Mouse (Mus musculus): ENCODE data around the gene Cdhr5. TPM values are rescaled to one million over a fixed set of nuclear protein-coding genes. Genes with fewer than 3 reads are reported as not detected.

The Cdhr5 gene
- polyA plus RNA-seq, 1 experiment from 2014 or later, result not detected

DNA sequence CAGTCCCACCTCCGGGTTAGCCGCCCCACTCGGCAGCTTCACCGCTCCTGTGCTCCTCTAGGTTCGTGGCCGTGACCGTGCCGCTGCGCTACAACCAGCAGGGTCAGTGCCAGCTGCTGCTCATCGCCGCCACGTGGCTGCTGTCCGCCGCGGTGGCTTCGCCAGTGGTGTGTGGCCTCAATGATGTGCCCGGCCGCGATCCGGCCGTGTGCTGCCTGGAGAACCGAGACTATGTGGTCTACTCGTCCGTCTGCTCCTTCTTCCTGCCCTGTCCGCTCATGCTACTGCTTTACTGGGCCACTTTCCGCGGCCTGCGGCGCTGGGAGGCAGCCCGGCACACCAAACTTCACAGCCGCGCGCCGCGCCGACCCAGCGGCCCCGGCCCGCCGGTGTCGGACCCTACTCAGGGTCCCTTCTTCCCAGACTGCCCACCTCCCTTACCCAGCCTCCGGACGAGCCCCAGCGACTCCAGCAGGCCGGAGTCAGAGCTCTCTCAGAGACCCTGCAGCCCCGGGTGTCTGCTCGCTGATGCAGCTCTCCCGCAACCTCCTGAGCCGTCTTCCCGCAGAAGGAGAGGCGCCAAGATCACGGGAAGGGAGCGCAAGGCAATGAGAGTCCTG is 17.4 kb upstream of the Cdhr5 start:
- peaks cover 26% of the 10 kb centered on the region for H3K36me3 ChIP-seq (replicated peaks)
- peaks cover 34% of the 10 kb centered on the region for H3K4me1 ChIP-seq
- under 1% methylated on average over 53 of the region's 53 CpGs for WGBS
- DNase-seq (ENCODE audit: extremely low spot score, low spot score), result peak; percentile 59
- peak overlapping the region; percentile 48 for H3K4me3 ChIP-seq
- H3K27me3 ChIP-seq (ENCODE audit: poor library complexity, severe bottlenecking), result peaks cover 78% of the 10 kb centered on the region
- peak overlapping the region; percentile 6; the same call in 1 of the 2 replicates for H3K27ac ChIP-seq
- H3K9me3 ChIP-seq, result no peaks in the 10 kb centered on the region

DNA sequence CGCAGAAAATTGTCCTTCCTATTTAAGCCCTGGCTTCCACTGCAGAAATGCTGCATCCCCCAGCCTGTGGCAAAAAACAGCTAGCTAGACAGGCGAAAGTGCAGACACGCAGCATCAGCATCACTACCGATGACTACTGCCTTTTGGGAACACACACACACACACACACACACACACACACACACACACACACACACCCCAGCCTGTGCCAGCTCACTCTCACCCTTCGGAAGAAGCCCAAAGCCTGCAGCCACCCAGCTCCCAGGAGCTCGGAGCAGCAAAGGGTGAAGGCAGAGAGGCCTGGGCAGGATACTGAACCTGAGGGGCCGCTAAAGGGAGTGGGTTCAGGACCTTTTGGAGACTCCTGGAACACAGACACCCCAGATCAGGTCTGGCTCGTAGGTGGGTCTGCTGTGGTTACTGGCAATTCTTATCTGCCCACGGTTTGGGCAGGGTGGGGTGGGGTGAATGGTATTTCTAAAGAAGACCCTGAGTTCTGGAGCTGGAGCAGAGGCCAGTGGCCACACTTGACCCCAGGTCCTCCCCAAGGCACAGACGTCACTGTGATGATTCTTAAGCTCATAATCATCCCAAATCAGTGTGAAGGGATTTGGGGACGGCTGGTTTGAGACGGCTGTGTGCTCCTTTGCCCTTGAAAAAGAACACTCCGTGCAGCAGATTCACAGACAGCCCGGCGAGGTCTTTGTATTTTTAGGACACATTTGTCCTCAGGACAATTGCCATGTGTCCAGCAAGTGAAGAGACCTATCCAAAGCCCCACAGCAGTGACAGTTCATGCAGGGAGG is 16.2 kb upstream of the Cdhr5 start:
- Histone ChIP-seq H3K4me1 (peaks cover 34% of the 10 kb centered on the region), H3K27me3 (ENCODE audit: poor library complexity, severe bottlenecking) (peaks cover 83% of the 10 kb centered on the region), H3K4me3 (peak overlapping the region; percentile 57), H3K27ac (no peak overlapping the region), H3K36me3 (replicated peaks) (peaks cover 17% of the 10 kb centered on the region), H3K9me3 (no peaks in the 10 kb centered on the region)
- DNase-seq (ENCODE audit: extremely low spot score, low spot score), result peak; percentile 38
- 29% methylated on average over 15 of the region's 15 CpGs for WGBS

DNA sequence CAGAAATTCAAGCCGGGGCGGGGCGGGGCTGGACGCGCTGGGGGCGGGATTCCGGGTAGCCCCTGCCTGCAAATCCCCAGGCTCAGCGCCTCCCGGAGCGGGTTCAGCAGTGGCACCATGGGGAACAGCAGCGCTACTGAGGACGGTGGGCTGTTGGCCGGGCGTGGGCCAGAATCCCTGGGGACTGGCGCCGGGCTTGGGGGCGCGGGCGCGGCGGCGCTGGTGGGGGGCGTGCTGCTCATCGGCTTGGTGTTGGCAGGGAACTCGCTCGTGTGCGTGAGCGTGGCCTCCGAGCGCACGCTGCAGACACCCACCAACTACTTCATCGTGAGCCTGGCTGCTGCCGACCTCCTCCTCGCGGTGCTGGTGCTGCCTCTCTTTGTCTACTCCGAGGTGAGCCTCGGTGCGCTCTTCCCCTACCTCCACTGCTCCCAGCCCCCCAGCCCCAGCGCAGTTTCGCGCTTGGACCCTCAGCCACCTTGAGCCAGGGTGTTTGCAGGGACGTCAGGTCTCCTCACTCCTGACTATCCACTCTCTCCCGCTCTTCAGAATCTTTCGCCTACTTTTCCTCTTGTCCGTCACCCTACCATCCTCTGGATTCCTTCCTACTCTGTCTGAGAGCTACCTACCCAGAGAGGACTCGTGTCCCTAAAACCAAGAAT is 15.5 kb upstream of the Cdhr5 start, which contains the start of gene Drd4:
Drd4 (plus strand) TSS at position 86 of the 662 bp plus-strand sequence.
- Histone ChIP-seq H3K9me3 (no peaks in the 10 kb centered on the region), H3K27ac (peak within 1 kb of the TSS; percentile 72), H3K36me3 (replicated peaks) (peaks cover 9% of the 10 kb centered on the region), H3K4me1 (peaks cover 34% of the 10 kb centered on the region), H3K4me3 (peak within 1 kb of the TSS; percentile 57), H3K27me3 (ENCODE audit: poor library complexity, severe bottlenecking) (peaks cover 83% of the 10 kb centered on the region)
- under 1% methylated on average over 46 of the region's 46 CpGs for WGBS
- DNase-seq (ENCODE audit: extremely low spot score, low spot score), result peak; percentile 62

DNA sequence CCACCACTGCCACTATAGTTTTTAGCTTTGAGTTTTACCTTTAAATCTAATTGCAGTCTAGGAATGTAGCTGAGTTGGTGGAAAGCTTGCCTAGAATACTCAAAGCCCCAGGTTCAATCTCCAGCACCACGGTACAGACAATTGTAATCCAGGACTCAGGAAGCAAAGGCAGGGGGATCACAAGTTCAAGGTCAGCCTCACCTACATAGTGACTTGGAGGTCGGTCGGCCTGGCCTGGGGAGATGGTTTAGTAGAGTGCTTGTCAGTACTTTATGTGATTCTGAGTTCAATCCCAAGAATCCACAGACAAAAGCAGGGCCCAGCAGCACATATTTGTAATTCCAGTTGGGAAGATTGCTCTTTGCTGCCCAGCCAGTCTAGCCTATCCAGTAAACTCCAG is 11.5 kb upstream of the Cdhr5 start:
- Histone ChIP-seq H3K4me3 (no peak overlapping the region), H3K9me3 (no peaks in the 10 kb centered on the region), H3K27ac (no peak overlapping the region), H3K27me3 (ENCODE audit: poor library complexity, severe bottlenecking) (peaks cover 43% of the 10 kb centered on the region), H3K36me3 (replicated peaks) (no peaks in the 10 kb centered on the region), H3K4me1 (peaks cover 18% of the 10 kb centered on the region)
- no peak for DNase-seq (ENCODE audit: extremely low spot score, low spot score)
- WGBS, result 86% methylated on average over 3 of the region's 3 CpGs

DNA sequence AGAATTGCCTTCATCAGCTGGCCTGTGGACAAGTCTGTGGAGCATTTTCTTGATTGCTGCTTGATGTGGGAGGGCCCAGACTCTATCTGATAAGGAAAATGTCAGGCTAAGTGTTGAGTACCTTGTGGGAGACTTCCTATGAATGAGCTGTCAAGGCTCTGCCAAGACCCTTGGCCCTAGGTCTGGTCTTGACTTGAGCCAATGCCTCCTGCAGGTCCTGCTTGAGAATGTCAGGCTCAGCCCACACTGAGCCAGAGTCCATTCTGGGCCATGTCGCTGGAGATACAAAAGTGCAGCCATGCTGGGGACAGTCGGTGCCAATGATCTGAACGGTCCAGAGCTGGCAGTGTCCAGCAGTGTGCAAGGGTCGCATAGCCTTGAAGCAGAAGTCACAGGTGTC is 6.2 kb upstream of the Cdhr5 start:
- H3K27ac ChIP-seq, result no peak overlapping the region
- no peaks in the 10 kb centered on the region for H3K36me3 ChIP-seq (replicated peaks)
- H3K9me3 ChIP-seq, result no peaks in the 10 kb centered on the region
- H3K27me3 ChIP-seq (ENCODE audit: poor library complexity, severe bottlenecking), result peaks cover 31% of the 10 kb centered on the region
- no peak overlapping the region for H3K4me3 ChIP-seq
- WGBS, result 83% methylated on average over 4 of the region's 4 CpGs
- peaks cover 25% of the 10 kb centered on the region for H3K4me1 ChIP-seq
- no peak for DNase-seq (ENCODE audit: extremely low spot score, low spot score)

DNA sequence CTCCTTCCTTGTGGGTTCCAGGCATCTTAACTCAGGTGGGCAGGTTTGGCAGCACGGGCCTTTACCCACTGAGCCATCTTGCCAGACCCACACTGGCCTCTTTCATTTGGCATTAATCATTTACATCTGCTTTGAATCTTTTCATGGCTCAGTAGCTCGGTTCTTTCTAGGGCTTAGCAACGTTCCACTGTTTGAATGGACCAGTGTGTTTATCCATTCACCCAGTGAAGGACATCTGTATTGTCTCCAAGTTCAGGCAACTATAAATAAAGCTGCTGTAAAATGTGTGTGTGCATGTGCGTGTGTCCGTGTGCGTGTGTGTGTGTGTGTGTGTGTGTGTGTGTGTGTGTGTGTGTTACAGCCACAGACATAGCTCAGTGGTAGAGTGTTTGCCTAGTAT is 4.9 kb upstream of the Cdhr5 start:
- no peak for DNase-seq (ENCODE audit: extremely low spot score, low spot score)
- 67% methylated on average over 6 of the region's 6 CpGs for WGBS
- H3K27ac ChIP-seq, result no peak overlapping the region
- no peak overlapping the region for H3K4me3 ChIP-seq
- peaks cover 44% of the 10 kb centered on the region for H3K27me3 ChIP-seq (ENCODE audit: poor library complexity, severe bottlenecking)
- no peaks in the 10 kb centered on the region for H3K9me3 ChIP-seq
- H3K4me1 ChIP-seq, result peaks cover 33% of the 10 kb centered on the region
- no peaks in the 10 kb centered on the region for H3K36me3 ChIP-seq (replicated peaks)

DNA sequence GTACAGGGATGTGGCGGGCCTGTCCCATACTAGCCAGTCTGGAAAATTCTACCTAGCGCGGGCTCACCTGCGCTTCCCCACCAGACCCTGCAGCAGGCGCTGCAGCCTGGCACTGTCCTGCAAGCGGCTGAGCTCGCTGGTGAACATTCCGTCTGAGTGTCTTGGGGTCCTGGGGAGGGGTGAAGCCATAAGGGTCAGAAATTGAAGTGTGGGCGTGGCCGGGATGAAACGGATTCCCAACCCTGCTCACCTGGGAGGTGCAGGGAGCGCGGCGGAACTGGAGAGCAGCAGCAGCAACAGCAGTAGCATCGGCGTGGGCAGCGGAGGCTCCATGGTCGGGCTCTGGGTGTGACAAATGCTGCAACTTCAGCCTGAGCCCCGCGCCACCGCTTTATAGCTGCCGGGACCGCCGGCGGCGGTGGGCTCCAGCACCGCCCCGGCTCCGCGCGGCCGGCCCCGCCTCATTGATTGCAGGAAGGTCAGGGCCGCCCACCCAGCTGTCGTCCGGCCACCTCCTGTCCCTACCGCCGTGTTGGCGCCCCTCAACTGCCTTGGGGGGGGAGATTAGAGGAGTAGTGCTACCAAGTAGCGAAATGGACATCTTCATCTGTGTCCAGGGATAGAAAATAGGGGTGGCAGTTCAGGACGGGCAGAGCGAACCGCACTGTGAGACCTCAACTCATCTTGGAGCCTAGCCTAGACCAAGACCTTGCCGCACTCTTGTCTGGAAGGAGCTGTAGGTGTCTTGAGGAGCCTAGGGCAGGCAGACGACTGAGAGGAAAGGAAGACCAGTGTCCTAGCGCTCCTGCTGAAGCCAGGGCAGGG is 2.4 kb upstream of the Cdhr5 start, which contains the start of gene Sct:
Sct (minus strand) TSS at position 368 of the 825 bp plus-strand sequence.
- peak; percentile 58 for DNase-seq (ENCODE audit: extremely low spot score, low spot score)
- no peaks in the 10 kb centered on the region for H3K36me3 ChIP-seq (replicated peaks)
- peaks cover 34% of the 10 kb centered on the region for H3K4me1 ChIP-seq
- peak within 1 kb of the TSS; percentile 61 for H3K4me3 ChIP-seq
- H3K27ac ChIP-seq, result peak within 1 kb of the TSS; percentile 65
- H3K27me3 ChIP-seq (ENCODE audit: poor library complexity, severe bottlenecking), result peaks cover 50% of the 10 kb centered on the region
- WGBS, result 1% methylated on average over 46 of the region's 46 CpGs
- no peaks in the 10 kb centered on the region for H3K9me3 ChIP-seq

DNA sequence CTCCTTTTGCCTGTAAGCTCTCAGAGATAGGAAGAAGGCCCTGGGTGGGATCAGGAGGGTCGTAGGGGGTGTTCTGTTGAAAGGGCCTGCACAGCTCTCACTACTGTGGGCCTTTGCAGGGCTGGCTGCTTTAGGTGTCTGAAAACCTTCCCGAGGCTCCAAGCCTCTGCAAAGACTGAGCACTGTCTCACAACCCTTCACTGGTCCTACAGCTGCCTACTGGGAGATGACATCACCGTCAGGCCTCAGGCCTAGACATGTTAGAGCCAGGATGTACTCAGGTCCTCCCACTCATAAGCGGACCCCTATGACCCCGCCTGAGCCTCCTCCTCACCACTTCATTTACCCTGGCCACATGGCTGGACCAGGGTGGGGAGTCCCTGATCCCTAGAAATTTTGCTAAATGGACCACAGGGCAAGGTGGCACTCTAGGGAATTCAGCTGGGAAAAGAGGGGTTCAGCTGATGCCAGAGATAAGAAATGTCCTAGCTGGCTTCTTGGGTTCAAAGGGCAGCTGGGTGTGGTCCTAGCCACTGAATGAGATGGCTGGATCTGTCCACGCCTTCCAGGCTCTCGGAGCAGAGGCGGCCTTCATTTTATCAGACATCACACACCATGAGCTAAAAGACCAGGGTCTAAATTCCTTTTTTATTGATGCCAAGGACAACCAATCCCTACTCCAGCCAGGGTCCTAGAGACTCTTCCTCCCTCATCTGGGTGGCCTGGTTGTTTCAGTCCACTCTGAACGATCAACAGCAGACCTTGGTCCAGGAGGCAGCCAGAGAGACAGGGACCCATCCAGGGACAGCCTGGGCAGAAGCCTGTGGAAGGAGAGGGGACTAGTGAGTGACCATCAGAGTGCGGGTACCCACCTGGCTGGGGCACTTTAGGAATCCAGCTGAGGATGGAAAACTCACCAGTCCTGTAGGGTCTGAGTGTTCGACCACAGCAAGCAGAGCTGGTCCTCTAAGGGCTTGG is 1.4 kb upstream of the Cdhr5 start:
- Histone ChIP-seq H3K4me1 (peaks cover 34% of the 10 kb centered on the region), H3K36me3 (replicated peaks) (no peaks in the 10 kb centered on the region), H3K27me3 (ENCODE audit: poor library complexity, severe bottlenecking) (peaks cover 50% of the 10 kb centered on the region), H3K27ac (no peak overlapping the region; the same call in 1 of the 2 replicates), H3K9me3 (no peaks in the 10 kb centered on the region), H3K4me3 (peak overlapping the region; percentile 61)
- WGBS, result 82% methylated on average over 11 of the region's 11 CpGs
- DNase-seq (ENCODE audit: extremely low spot score, low spot score), result no peak

DNA sequence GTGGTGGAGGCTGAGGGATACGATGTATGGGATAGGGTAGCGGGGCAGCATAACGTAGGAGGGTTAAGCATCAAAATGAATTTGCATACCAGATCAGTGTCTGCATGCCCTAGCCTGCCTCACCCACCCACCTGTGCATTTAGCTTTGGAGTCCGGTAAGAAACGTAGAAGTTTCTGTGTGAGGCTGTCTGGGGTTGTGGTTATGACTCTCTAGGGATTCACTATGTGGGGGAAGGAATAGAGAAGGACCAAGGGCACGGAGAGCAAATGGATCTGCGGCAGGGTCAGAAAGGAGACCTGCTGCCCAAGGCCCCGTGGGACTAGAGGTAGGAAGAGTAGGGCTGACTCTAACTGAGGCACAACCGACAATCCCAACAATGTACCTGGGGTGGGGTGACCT is 1.2 kb downstream of the Cdhr5 start:
- H3K9me3 ChIP-seq, result no peaks in the 10 kb centered on the region
- H3K4me3 ChIP-seq, result no peak overlapping the region
- peaks cover 22% of the 10 kb centered on the region for H3K4me1 ChIP-seq
- H3K27me3 ChIP-seq (ENCODE audit: poor library complexity, severe bottlenecking), result peaks cover 43% of the 10 kb centered on the region
- no peak overlapping the region for H3K27ac ChIP-seq
- no peaks in the 10 kb centered on the region for H3K36me3 ChIP-seq (replicated peaks)
- 83% methylated on average over 9 of the region's 9 CpGs for WGBS
- no peak for DNase-seq (ENCODE audit: extremely low spot score, low spot score)

DNA sequence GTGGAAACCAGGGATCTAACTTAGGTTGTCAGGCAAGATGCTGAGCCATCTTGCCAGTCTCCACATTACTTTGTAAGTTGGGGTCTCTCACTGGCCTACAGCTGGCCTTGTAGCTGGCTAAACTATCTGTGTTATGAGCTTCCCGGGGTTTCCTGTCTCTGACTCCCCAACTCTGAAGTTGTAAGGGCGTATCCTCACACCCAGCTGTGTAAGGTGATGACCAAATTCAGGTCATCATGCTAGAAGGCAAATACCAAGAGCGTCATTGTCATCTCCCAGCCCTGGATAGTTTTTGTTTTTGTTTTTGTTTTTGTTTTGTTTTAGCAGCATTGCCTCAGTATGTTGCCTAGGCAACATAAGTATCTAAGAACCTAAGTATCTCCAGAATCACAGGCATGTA is 6.0 kb downstream of the Cdhr5 start:
- 80% methylated on average over 3 of the region's 3 CpGs for WGBS
- Histone ChIP-seq H3K9me3 (no peaks in the 10 kb centered on the region), H3K27me3 (ENCODE audit: poor library complexity, severe bottlenecking) (peaks cover 11% of the 10 kb centered on the region), H3K27ac (no peak overlapping the region), H3K4me1 (peaks cover 10% of the 10 kb centered on the region), H3K36me3 (replicated peaks) (no peaks in the 10 kb centered on the region), H3K4me3 (no peak overlapping the region)
- DNase-seq (ENCODE audit: extremely low spot score, low spot score), result no peak

DNA sequence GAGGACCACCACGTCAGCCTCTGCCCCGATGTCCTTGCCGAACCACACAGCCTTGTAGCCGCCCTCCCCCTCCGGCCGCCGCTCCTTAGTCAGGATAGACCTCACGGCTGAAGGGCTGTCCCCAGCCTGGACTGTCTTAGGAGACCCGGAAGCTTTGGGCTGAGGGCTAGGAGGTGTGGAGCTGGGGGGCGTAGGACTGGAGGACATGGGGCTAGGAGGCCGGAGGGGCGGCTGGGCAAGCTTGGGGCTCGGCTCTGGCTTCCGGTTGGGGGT is 7.4 kb downstream of the Cdhr5 start:
- 83% methylated on average over 14 of the region's 14 CpGs for WGBS

More for the DNA sequence above, 7.4 kb downstream of the Cdhr5 start:
- Histone ChIP-seq H3K27ac (no peak overlapping the region), H3K4me1 (peaks cover 19% of the 10 kb centered on the region), H3K27me3 (ENCODE audit: poor library complexity, severe bottlenecking) (peaks cover 11% of the 10 kb centered on the region), H3K36me3 (replicated peaks) (peaks cover 6% of the 10 kb centered on the region), H3K9me3 (no peaks in the 10 kb centered on the region), H3K4me3 (no peak overlapping the region)
- no peak for DNase-seq (ENCODE audit: extremely low spot score, low spot score)

Data from forebrain, embryonic 10.5 days (tissue).